Mouse (Mus musculus) mesoderm, embryonic 11.5 days (tissue): ENCODE measurements at regions not wholly inside any gene's neighbourhood (a gene's known extent, or its start where the extent isn't known, plus 50 kb on each side); places are given as distances from the start of the nearest gene placed in this dataset.
A peak's percentile ranks its signal among the peaks of the same experiment; 100 is the strongest.

Source experiments
- DNase-seq: peaks from one replicate; pipeline ENCODE4 v3.0.0-alpha.2; 2012; ENCODE audit warnings: low read depth, low spot score

DNA sequence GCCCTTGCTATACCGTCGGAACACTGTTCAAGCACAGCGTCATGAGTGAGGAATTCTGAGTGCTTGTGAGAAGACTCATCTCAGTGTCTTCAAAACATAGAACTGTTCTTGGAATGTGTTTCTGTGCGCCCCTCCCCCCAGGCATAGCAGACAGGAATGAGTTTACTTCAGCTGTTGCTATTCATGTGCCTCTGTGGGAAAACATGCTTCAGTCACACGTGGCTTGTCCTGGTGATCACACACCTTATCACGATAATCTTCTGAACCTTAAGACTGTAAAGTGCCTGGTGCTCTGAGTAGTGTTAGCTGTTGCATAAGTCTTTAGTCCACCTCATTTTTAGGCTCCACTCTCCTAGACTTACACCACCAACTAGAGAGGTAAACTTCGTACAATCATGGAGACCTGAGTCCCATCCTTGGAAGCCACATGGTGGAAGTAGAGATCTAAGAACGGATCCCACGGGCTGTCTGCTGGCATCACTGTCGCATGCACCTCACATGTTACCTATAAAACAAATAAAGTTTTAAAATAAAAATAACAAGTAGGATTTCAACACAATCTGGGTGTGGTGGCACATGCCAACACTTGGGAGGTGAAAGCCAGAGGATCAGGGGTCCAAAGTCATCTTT, 1143.8 kb downstream of the 4930447A16Rik start:
- DNase-seq: peak; percentile 21

DNA sequence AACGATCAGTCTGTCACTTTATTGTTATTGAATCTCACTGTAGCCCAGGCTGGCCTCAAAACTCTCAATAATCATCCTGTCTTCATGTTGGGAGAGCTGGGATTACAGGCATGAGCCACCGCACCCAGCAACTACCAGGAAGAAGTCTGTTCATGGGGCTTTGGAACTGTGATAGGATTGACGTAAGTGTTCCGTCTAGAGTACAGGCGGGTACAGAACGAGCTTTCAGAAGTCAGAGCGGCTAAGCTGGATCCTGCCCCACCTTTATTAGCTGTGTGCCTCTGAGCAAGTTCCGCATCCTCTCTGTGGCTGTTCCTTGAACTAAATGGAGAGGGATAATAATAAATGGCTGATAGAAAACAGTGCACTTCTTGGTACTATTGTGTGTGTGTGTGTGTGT, 1144.8 kb downstream of the 4930447A16Rik start:
- DNase-seq: no peak

DNA sequence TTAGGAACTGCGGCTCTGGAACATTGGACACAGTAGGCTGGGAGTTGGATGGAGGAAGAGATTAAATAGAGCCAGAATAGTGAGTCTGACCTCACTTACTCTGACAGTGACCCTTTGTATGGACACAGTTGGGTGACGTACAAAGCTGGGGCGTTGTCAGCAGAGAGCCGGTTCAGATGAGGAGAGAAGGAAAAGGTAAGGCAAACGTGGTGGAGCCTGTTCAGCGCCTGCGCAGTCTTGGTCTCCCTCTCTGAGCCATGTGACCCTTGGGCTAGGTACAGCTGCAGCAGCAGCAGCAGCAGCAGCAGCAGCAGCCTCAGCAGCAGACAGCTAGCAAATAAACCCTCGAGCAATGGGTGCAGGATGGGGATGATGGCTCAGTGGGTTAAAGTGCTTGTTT, 1145.4 kb downstream of the 4930447A16Rik start:
- DNase-seq: no peak

DNA sequence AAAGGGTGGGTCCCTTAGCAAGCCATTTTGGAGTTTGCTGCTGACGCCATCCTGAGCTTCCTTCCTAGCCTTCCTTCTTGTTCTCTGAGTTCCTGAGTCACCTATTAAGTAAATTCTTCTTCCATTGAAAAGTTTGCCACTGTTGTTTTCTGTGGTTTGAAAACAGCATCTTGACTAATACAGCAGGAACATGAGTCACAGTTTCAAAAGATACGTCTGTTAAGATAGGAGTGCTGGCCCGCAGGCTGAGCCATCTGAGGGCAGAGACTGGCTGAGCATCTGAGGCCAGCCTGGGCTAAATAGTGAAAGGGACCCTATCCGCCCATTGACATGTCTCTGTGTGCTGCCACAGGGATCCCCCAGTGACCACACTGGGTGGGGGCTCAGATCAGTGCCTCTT, 1147.3 kb downstream of the 4930447A16Rik start:
- no peak for DNase-seq

DNA sequence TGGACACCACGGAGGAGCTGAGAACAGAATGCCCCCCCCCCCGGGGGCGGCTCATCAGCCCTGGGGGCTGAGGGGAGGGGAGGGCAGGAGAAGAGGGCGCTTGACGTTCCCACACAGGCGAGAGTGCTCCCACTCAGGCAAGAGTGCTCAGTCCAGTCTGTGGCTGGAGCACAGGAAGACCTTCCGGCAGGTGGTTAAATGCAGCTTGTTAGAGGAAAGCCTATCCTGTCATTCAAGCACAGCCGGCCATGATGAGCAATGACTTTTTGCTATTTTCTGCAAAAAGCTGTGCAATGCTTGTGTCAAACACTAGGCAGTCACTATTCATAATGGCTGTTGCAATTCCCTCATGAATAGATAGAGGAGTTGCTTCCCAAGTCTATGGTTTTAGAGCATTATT, 1149.1 kb downstream of the 4930447A16Rik start:
- no peak for DNase-seq

DNA sequence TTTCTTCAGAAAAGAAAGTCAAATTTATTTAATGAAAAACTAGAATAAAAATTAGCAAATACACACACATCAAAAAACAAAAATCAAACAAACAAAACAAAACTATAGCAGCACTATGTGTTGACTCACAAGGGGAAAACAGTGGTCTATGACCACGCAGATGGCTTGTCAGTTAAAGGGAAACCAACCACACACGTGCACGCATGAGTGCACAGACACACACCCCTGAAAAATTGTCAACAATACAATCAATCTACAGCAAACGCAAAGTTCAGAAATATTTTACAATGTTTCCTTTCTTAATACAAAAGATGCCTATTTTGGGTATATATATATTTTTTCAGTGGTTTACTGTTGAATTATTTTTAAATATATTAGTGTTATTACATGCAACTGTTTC, 1149.9 kb downstream of the 4930447A16Rik start:
- no peak for DNase-seq

DNA sequence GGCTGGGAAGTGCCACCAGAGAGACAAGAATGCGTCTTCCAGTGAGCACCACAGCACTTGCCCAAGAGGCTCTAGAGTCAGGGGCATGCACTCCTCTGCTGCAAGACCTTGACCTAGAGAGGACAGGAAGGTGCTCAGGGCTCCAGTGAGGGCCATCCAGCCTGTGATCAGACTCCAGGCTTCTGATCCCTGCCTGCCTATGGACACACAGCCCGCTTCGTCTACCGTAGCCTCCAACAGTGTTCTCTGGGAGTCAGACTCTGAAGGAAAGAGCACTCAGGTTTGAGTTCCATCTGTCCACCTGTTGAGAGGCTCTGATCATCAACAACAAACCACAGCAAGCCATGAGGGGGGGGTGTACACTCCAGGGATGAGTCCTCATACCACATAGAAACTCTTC, 1152.3 kb downstream of the 4930447A16Rik start:
- no peak for DNase-seq

DNA sequence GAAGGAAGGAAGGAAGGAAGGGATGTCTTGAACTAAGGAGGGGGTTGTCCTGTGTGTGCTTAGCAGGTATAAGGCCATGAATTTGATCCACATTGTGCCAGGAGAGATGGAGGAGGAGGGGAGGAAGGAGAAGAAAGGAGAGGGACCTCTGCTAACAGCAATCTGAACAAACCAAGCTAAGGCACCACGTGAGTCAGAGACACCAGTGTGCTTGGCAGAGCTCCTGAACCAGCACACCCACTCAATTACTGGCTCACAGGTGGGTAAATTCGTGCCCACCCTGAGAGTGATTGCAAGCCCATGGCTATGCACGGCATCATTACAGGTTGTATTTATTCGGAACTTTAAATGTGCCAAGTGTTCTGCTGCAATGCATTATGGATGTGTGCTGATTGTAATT, 1154.1 kb downstream of the 4930447A16Rik start:
- DNase-seq: no peak

DNA sequence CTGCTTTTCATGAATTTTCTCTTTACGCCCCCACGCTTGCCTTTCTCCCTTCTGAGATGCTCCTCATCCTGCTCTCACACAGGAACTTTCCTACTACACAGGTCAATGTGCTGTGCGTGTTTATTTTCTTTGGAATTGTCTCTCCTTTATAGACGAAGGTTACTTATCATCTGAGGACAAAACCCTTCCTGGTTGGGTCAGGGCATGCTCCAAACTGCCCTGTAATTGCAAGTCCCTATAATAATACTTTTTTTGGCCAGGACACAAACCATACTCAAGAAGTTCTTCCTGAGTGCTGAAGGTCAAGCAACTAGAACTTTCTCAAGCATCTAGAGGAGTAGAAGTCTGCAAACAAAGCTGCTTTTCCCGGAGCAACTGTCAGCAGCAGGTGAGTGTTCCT, 1158.1 kb downstream of the 4930447A16Rik start:
- no peak for DNase-seq

DNA sequence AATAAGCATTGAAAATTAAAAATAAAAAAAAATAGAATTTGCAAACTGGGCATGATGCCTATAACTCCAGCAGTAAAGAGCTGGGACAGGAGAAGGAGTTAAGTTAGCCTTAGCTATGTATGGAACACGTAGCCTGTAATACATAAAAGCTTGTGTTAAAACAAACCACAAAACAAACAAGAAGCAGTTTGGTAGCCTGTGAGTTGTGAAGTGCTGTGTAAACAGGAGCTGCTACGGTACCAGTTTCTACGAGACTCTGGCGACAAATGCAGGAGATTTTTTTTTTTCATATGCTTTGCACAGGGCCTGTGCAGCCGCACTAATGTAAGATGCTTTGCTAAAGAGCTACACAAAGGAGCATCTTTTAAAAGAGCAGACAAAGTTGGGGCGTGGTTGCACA, 1159.1 kb downstream of the 4930447A16Rik start:
- DNase-seq: no peak

DNA sequence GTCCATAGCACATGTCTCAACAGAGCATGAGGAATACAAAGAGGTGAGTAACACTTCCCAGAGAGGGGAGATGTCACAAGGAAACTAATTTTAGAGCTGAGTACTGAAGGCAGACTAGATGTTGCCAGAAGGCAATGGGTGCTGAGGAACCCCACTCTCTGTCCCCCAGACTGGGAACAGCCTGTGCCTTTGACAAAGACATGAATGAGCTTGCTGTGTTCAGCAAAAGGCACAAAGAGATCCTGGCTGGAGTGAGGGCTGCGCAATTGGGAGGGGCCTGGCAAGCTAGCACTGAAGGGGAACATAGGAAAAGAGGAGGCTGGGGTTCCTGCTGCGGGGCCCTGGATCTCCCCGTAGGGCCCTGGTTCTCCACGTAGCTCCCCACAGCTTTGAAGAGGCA, 1160.3 kb downstream of the 4930447A16Rik start:
- DNase-seq: no peak

DNA sequence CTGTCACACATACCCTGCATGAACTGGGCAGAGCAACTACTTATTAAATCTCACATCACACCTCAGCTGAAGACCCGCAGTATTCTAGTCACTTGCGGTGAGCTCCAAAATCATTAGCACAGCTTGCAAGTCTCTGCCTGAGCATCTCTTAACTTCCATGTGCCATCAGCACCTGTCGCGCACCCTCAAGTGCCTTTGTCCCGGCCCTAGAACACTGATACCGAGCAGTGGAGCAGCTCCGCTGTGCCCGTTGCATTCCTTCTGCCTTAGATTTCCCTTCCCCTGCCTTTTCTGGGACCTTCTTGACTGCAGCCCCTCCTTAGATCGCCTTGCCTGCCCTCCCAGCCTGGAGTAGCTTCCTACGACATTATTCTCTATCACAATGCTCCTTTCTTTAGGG, 1161.2 kb downstream of the 4930447A16Rik start:
- DNase-seq: no peak

DNA sequence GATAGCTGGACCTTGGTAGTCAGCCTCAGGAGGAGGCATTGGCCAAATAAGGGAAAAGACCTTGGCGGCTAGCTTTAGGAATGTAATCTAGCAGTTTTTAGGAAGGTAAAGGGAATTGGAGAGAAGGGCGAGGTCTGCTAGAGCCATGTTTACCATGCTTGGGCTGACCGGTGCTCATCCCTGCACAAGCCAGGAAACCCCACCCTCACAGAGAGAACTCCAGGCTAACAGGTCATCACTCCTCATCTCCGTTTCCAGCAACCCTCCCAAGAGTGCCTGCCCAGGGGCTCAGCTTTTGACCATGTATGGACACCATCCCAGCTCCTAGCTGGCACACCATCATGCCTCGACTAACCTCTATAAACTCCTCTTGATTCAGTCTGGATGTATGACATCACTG, 1162.9 kb downstream of the 4930447A16Rik start:
- no peak for DNase-seq

DNA sequence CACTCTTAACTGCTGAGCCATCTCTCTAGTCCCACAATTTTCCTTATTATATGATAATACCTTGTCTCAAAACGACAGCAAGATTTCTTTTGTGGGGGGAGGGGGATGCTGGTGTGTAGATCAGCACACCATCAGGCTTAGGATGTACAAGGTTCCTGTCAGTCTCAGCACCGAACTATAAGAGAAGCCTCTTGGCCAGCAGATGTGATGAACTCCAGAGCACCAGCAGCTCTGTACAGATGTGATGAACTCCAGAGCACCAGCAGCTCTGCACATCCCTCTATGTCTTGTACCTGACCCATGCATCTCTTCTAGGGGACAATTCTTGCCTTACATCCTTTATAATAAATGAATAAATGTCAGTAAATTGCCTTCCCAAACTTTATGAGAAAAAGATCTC, 1163.7 kb downstream of the 4930447A16Rik start:
- DNase-seq: no peak

DNA sequence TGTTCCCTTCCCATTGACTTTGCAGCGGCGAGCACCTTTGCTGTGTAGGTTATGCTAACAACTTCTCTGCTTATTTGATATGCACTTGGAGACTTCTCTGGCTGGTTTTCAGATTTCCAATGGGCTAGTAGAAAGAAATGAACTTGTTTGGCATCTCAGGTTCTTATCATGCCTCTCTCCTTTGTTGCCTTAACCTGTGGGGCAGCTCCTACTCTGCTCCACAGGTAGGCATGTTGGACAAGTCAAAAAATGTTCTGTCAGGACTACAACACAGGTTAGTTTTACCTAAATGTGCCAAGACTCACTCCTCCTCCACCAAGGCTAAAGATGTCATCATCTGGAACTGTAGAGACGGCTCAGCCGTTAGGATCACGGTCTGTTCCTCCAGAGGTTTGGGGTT, 1164.3 kb downstream of the 4930447A16Rik start:
- DNase-seq: no peak

DNA sequence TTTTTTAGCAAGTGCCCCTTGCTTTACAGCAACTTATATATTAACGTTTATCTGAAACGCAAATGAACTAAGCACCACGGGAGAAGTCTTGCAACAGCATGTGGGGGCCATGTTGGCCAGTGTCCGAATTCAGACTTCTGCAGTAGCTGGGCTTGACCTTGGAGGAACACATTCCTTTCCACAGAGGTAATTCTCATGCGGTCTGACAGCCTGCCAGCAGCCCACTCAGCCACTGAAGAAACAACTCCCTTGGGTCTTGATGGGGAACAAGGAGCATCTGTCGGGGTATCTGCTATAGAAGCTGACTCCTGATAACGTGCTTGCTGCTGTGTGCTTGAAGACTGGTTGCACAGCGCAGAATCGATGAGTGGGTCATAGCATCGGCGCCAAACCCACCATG, 1168.7 kb downstream of the 4930447A16Rik start:
- DNase-seq: peak; percentile 28

DNA sequence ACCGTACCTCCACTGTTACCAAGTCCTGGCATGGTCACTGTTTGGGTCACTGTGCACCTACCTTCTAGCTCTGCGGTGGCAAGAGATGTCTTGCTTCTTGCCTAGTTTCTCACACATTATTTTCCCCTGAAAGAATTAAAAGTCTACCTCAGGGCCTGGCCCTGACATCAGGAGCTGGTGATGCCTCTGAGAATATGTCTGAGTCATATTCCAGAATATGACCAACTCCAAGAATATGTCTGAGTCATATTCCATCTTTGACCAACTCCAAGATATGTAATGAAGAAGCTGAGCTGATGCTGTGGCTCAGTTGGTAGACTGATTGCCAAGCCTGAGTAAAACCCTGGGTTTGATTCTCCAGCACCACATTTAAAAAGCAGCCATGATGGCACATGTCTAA, 1169.4 kb downstream of the 4930447A16Rik start:
- DNase-seq: no peak

DNA sequence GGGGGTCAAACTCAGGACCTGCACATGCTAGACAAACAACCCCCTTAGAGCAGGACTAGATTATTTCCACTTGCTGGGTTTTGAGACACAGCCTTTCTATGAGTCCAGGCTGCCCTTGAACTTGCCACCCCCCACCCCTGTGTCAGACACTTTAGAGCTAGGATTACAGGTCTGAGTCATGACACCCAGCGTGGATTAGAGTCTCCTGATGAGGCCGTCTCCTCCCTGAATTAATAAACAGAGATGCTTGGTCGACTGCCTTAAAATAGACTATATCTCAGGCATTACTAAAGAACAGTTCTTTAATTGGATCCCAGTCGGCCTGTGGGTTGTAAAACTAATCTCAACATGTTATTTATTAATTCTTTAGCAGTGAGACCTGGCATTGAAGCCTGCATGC, 1170.5 kb downstream of the 4930447A16Rik start:
- no peak for DNase-seq

DNA sequence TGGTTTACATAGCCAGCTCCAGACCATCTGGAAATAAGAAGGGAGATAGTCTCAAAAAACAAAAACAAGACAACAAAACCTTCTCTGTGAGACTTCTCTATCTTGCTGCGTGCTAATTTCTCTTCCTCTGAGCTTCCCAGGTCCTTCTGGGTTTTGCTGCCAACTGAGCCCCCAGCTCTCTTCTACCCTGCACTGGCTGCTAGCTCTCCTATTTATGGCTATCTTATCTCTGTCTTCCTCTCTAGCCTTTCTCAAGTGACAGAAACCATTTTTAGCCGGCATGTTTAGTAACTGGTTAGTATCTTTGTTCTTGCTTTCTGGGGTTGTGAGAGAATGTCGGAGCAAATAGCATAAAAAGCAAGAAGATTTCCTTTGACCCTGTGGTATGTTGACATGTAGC, 1172.1 kb downstream of the 4930447A16Rik start:
- no peak for DNase-seq

DNA sequence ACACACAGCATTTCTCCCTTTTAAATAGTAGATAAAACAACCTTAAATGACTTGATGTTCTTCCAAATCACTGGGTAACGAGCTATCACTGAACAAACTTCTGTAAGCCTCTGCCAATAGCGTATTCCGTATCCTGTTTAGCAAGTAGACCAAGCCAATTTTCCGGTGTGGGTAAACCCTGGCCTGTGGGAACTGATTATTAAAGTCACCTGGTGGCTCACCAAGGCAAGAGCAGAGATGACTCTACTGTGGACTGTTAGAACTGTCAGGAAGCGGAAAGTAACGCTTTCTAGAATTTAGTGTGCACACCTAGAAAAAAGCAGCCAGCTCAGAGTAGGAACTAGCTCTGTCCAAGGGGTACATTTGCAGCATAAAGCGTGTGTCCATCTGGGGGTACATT, 1176.1 kb downstream of the 4930447A16Rik start:
- no peak for DNase-seq

DNA sequence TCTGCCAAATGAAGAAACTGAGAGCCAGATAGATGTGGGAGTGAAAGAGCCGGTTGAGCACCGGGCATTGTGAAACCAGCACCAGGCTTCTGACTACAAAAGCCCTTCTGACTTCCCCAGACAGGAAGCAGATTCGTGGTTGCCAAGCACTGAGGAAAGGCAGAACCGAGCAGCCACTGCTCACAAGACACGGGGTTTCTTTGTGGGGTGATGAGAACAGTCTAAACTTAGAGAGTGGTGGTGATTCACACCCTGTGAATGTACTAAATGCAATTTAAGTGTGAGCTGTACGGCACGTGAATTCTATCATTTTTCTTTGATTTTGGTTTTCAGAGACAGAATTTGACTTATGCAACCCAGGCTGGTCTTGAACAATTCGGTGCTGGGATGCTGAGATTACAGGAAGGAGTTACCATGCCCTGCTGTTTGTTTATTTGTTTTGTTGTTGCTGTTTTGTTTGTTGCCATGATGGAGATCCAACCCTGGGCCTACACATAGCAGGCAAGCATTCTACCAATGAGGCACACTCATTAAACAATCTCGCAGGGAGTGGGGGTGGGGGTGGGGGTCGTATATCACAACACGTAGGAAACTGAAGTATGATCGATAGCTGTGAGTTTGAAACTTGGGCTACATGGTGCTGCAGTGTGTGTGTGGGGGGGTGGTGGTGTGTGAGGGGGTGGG, 1177.0 kb downstream of the 4930447A16Rik start:
- no peak for DNase-seq

DNA sequence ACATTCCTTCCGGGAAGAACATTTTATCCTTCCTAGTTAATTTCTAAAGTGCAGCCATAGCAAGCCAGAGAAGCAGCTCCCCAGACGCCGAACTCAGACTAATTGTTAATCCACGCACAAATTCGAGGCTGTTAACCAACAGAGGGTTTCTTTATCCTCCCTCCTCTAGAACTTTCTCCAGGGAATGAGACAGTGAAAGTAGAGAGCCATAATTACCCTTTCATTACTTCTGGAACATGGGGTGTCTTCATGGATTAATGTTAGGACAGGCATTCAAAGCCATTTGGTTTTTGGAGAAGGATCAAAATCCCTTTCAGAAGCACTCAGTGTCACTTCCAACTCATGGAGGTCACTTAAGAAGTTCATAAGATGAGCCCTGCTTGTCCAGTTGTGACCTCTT, 1178.6 kb downstream of the 4930447A16Rik start:
- DNase-seq: no peak

DNA sequence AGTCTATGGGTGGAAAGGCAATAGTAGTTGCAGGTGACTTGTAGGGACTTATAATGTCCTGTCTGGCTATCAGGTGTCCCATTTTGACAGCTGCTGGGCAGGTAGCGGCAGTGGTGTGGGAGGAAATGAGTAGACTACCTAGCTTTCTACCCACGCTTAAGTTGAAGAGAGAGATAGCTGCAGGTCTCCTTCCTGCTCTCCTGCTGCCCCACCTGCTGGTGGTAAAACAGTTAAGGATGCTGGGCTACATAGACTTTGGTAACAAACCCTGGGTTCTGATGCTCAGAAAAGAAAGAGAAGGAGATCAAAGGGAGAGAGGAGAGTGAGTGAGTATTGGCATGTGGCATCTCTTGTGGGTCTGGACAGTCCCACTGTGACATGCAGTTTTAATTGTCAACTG, 1182.0 kb downstream of the 4930447A16Rik start:
- no peak for DNase-seq
